Mouse (Mus musculus): ENCODE results near the gene Fads2. TPM values are rescaled to one million over a fixed set of nuclear protein-coding genes. Genes with fewer than 3 reads are reported as not detected.
A peak's percentile ranks its signal among the peaks of the same experiment; 100 is the strongest.

Fads2 gene
- polyA plus RNA-seq, 1 experiment from 2014 or later = 207 TPM

DNA sequence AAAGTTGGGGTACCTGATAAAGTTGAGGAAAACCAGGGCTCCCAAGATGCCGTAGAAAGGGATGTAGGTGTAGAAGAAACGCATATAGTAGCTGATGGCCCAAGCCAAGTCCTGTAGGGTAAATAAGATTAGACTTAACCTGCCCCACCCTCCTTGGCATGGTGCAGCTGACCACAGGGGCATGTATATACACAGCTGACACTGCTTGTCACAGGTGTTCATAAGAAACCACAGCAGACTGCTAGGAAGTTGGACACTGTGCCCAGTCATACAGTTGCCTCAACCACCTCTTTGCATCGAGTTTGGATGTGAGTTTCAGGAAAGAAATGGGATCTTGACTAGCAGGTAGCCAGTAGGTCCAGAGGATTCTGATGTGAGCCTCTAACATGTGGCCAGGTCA lies 35.0 kb downstream of the Fads2 start:
- 95% methylated on average over 3 of the region's 3 CpGs for WGBS
- Histone ChIP-seq H3K9me3 (no peaks in the 10 kb centered on the region), H3K4me3 (no peak overlapping the region), H3K27ac (no peak overlapping the region), H3K36me3 (peaks cover 100% of the 10 kb centered on the region), H3K4me1 (replicated peaks) (no peaks in the 10 kb centered on the region), H3K27me3 (ENCODE audit: insufficient read depth, poor library complexity, severe bottlenecking) (no peaks in the 10 kb centered on the region)
- DNase-seq (ENCODE audit: low spot score) = no peak

DNA sequence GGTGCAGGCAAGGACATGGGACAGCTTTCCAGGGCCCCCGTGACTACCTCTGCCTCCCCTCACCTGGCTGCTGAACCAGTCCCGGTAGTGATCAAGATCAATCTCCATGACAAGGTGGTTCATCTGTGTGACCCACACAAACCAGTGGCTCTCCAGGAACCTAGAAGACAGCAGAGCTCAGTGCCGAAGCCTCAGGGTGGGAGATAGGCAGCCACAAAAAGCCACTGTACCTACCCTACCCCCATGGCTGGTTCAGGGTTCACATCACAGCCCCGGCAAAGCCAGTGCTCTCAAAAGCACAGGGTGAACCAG lies 35.4 kb downstream of the Fads2 start:
- DNase-seq (ENCODE audit: low spot score) = no peak

DNA sequence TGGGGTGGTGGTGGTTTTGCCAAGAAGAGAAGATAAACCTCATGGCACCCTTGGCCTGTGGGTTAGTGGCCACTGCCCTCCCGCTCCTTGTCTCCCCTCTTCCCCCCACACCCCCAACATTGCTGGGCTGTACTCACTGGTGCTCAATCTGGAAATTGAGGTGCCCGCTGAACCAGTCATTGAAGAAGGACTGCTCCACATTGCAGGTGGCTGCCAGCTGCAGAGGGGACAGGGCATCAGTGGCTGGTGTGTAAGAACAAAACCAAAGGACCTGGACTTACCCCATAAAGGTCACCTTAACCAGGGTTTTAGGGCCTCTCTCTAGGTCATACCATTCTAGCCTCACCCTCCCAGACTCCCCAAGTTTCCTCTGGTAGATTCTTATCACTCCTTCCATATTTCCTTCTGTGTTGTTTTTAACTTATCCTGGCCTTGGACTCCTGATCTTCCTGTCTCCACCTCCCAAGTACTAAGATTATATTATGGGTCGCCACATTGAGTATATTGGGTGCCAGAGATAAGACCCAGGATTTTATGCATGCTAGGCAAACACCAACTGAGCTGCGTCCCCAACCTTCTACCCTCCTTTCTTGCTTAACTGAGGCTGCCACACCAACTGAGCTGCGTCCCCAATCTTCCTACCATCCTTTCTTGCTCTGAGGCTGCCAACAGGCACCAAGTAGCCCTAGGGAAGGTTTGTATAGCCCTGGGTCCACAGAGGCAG lies 35.9 kb downstream of the Fads2 start:
- H3K4me1 ChIP-seq (replicated peaks) = peaks cover 8% of the 10 kb centered on the region
- no peaks in the 10 kb centered on the region for H3K27me3 ChIP-seq (ENCODE audit: insufficient read depth, poor library complexity, severe bottlenecking)
- WGBS = 91% methylated on average over 5 of the region's 5 CpGs
- no peaks in the 10 kb centered on the region for H3K9me3 ChIP-seq
- peaks cover 100% of the 10 kb centered on the region for H3K36me3 ChIP-seq
- DNase-seq (ENCODE audit: low spot score) = no peak
- no peak overlapping the region for H3K27ac ChIP-seq
- no peak overlapping the region for H3K4me3 ChIP-seq

More for the DNA sequence above, 35.4 kb downstream of the Fads2 start:
- no peak overlapping the region for H3K27ac ChIP-seq
- WGBS = 94% methylated on average over 4 of the region's 4 CpGs
- H3K4me3 ChIP-seq = no peak overlapping the region
- H3K36me3 ChIP-seq = peaks cover 100% of the 10 kb centered on the region
- peaks cover 3% of the 10 kb centered on the region for H3K4me1 ChIP-seq (replicated peaks)
- H3K27me3 ChIP-seq (ENCODE audit: insufficient read depth, poor library complexity, severe bottlenecking) = no peaks in the 10 kb centered on the region
- H3K9me3 ChIP-seq = no peaks in the 10 kb centered on the region

DNA sequence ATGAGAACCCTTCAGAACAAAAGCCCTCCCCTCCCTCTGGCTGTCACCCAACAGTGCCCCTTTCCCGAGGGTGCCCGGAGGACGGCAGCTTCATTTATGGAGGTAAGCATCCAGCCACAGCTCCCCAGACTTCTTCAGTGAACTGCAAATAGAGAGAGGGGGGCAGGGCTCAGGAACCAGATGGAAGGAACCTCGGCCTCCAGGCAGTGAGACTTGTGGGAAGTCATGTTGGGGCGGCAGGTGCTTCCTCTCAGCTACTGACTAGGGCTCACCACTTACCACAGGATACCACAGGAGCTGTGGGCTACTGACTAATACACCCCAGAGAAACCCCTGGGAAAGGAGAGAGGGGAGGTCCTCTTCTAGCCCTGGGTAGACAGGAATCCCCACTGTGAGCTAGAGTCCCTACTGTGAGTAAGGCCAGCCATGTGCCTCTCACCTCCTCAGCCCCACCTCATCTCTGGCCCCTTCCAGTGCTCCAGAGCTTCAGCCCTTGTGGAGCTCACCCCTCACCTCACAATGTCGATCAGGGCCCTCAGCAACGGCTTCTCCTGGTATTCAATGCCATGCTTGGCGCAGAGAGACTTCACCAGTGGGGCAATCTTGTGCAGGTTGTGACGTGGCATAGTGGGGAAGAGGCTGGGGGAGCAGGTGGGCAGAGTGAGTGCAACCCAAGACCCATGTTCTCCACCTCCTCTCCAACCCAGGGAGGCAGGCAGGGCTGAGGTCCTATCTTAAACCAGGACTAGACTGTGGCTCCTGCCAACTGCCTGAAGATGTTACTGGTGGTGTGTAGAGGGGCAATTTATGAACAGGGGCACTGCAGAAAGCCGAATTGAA lies 37.2 kb downstream of the Fads2 start:
- no peaks in the 10 kb centered on the region for H3K9me3 ChIP-seq
- peaks cover 90% of the 10 kb centered on the region for H3K36me3 ChIP-seq
- no peak overlapping the region for H3K4me3 ChIP-seq
- H3K4me1 ChIP-seq (replicated peaks) = peaks cover 15% of the 10 kb centered on the region
- no peak for DNase-seq (ENCODE audit: low spot score)
- no peaks in the 10 kb centered on the region for H3K27me3 ChIP-seq (ENCODE audit: insufficient read depth, poor library complexity, severe bottlenecking)
- WGBS = 91% methylated on average over 10 of the region's 10 CpGs
- no peak overlapping the region for H3K27ac ChIP-seq

DNA sequence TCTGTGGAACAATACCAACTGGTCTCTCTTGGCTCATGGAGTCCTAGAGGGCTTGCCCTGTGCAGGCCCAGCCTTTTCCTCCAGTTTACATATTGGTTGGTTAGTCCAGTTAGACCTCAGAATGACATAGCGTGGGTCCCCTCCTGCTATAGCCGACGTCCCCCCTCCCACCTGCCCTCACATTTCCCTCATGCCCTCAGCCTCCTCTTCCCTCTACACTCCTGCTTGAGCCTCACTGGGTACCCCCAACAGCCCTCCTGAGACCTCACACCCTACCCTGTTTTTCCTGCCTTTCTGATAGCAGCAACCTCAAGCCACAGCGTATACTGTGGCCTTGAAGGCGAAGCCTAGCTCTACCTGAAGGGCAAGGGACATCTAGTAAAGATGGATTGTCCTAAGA lies 38.7 kb downstream of the Fads2 start:
- peaks cover 80% of the 10 kb centered on the region for H3K36me3 ChIP-seq
- H3K9me3 ChIP-seq = no peaks in the 10 kb centered on the region
- H3K27ac ChIP-seq = no peak overlapping the region
- DNase-seq (ENCODE audit: low spot score) = no peak
- no peak overlapping the region for H3K4me3 ChIP-seq
- 93% methylated on average over 5 of the region's 5 CpGs for WGBS
- no peaks in the 10 kb centered on the region for H3K27me3 ChIP-seq (ENCODE audit: insufficient read depth, poor library complexity, severe bottlenecking)
- peaks cover 15% of the 10 kb centered on the region for H3K4me1 ChIP-seq (replicated peaks)

DNA sequence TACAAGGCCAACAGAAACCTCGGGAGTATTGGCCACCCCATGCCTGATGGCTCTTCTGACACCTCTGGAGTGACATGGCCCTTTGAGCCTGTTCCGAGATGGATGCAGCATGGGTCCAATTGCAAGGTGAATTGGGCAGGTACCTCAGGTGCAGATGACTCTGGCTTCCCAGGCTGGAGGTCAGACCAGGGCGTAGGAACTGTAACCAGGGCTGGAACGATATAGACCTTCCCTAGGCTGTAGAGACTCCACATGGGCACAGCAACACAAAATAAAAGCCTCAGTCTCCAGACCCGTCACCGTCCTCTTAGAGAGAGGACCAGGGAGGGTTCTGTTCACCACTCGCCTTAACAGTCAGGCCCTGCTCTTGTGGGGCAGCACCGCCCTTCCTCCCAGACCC lies 39.3 kb downstream of the Fads2 start:
- Histone ChIP-seq H3K4me3 (no peak overlapping the region), H3K27me3 (ENCODE audit: insufficient read depth, poor library complexity, severe bottlenecking) (no peaks in the 10 kb centered on the region), H3K36me3 (peaks cover 80% of the 10 kb centered on the region), H3K9me3 (no peaks in the 10 kb centered on the region), H3K4me1 (replicated peaks) (peaks cover 15% of the 10 kb centered on the region), H3K27ac (no peak overlapping the region)
- 92% methylated on average over 8 of the region's 8 CpGs for WGBS
- no peak for DNase-seq (ENCODE audit: low spot score)

DNA sequence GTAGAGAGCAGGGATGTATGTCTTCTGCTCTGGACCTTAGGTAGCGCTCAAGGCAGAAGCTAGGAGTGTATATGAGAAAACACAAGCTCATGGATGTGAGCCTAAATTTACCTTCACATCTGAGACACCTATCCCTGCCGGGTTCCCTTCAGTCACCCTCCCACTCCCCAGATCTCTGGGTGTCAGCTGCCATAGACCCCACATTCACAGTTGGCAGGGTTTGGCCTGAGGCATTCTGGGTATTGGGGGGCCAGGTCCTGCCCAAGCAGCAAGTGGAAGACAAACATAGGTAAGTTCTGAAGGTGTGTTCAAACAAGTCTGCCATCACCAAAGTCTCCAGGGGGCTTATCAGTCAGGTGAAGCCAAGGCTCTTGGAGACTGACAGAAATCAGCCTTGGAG lies 39.9 kb downstream of the Fads2 start:
- H3K9me3 ChIP-seq = no peaks in the 10 kb centered on the region
- WGBS = 91% methylated on average over 2 of the region's 2 CpGs
- H3K27ac ChIP-seq = no peak overlapping the region
- DNase-seq (ENCODE audit: low spot score) = no peak
- no peaks in the 10 kb centered on the region for H3K27me3 ChIP-seq (ENCODE audit: insufficient read depth, poor library complexity, severe bottlenecking)
- peaks cover 15% of the 10 kb centered on the region for H3K4me1 ChIP-seq (replicated peaks)
- peaks cover 74% of the 10 kb centered on the region for H3K36me3 ChIP-seq
- H3K4me3 ChIP-seq = no peak overlapping the region

DNA sequence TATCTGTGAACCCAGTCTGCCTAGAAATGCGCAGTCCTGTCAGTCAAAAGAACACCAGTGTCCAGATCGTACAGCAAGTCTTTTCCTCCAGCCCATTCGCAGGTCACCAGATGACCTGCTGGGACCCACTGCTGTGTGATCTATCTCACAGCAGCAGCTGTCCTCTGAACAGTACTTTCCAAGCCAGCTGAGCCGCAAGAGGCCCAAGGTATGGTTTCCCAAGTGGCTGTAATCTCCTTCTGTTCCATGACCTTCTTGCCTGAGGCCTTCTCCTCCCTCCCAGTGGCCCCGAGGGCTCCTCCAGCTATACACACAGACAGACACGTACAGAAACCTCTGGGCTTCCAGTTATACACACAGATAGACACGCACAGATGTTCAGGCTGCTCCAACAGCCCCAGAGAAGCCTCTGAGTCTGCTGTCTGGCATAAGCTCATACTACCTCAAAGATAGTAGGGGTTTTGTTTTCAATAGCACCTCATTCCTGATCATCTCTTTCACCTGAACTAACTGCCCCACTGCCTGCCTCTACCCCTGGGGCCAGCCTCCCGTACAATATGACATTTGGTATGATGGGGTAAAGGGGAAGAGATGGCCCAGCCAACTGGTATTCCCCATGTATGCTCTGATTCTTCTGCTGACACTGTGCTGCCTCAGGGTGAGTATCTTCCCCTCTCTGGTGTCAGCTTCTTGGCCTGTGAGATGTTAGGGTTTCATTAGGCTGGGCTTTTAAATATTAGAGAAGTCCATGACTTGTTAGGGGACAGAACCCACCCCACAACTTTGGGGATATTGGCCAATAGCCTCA lies 40.6 kb downstream of the Fads2 start:
- DNase-seq (ENCODE audit: low spot score) = peak; percentile 19
- Histone ChIP-seq H3K27me3 (ENCODE audit: insufficient read depth, poor library complexity, severe bottlenecking) (no peaks in the 10 kb centered on the region), H3K9me3 (no peaks in the 10 kb centered on the region), H3K4me1 (replicated peaks) (peaks cover 15% of the 10 kb centered on the region), H3K36me3 (peaks cover 71% of the 10 kb centered on the region), H3K4me3 (no peak overlapping the region), H3K27ac (peak overlapping the region; percentile 45)
- 57% methylated on average over 8 of the region's 8 CpGs for WGBS

DNA sequence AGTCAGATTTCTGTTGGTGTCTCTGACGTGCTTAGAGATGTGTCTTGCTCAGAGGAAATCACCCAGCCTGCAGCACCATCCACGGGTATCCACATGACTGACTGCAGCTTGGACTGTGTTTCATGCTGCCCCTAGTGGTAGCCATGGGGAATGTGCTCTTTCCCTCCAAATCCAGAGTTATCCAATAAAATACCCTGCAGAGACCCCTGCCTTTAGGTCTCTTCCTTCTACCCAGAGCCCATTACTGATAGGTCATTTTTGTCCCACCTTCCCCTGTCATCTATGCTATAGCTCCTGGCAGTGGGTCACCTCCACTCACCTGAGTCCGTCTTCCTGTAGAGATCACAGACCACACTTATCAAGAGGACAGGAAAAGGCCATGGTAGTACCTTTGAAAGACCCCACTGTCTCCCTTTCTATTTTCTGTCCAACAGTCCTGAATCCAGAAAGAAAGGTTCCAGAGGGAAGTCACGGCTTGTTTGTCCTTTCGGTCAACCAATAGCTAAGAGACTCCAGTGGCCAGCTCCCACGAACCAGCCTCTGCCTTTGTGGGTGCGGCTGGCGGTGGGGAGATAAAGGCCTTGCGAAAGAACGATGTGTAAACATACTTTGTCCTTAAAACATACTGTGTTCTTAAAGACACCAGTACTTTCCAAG lies 41.5 kb downstream of the Fads2 start:
- Histone ChIP-seq H3K4me3 (no peak overlapping the region), H3K27ac (no peak overlapping the region)

DNA sequence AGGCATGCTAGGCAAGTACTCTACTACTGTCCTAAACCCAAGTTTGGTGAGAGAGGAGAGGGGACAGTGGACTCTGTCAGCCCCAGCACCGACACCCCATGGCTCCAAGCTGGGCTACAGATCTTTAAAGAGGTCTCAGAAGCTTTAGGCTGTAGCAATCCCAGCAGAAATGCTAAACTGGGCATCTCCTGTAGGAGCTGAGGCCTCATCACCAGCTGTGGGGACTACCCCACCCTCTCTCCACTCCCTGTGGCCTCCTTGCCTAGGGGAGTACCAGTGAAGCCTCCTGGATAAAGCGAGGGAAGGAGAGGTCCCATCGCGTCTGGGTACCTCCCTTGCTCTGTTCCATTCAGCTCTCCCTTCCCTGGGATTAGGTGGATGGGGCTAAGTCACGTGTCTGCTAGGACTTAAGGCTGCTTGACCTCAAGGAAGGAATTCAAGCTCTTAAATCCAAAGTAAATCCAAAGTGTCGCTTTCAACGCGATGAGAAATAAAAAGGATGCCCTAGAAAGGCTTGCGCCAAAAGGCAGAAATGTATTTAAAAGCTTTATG lies 42.6 kb downstream of the Fads2 start:
- WGBS = 64% methylated on average over 9 of the region's 9 CpGs
- Histone ChIP-seq H3K4me3 (no peak overlapping the region), H3K27ac (no peak overlapping the region; the same call in 1 of the 2 replicates), H3K27me3 (ENCODE audit: insufficient read depth, poor library complexity, severe bottlenecking) (no peaks in the 10 kb centered on the region), H3K4me1 (replicated peaks) (peaks cover 15% of the 10 kb centered on the region), H3K9me3 (no peaks in the 10 kb centered on the region), H3K36me3 (peaks cover 51% of the 10 kb centered on the region)
- DNase-seq (ENCODE audit: low spot score) = no peak

More for the DNA sequence above, 41.5 kb downstream of the Fads2 start:
- Histone ChIP-seq H3K27me3 (ENCODE audit: insufficient read depth, poor library complexity, severe bottlenecking) (no peaks in the 10 kb centered on the region), H3K4me1 (replicated peaks) (peaks cover 15% of the 10 kb centered on the region), H3K36me3 (peaks cover 62% of the 10 kb centered on the region), H3K9me3 (no peaks in the 10 kb centered on the region)
- WGBS = 65% methylated on average over 10 of the region's 10 CpGs
- DNase-seq (ENCODE audit: low spot score) = peak; percentile 46

DNA sequence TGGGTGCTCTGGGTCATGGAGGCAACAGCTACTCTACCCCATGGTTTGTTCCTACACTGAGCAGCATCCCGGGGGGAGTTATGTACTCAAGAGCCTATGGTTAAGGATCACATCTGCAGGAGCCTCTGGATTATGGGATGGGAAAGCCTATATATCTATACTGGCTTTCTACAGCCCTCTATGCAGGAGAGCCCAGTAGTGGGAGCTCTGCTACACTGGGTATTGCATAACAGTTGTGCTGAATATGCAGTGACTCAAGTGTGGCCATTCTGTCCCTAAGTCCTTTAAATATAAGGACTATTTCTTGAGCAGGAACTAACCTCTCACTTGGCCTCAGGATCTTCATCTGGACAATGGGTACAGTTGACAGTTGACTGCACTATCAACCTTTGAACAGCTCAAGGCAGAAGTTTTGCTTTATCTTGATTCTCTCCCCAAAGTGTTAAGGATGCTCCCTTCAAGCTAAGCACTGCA lies 43.2 kb downstream of the Fads2 start:
- Histone ChIP-seq H3K9me3 (no peaks in the 10 kb centered on the region), H3K36me3 (peaks cover 45% of the 10 kb centered on the region), H3K27me3 (ENCODE audit: insufficient read depth, poor library complexity, severe bottlenecking) (no peaks in the 10 kb centered on the region), H3K4me1 (replicated peaks) (peaks cover 15% of the 10 kb centered on the region), H3K4me3 (no peak overlapping the region), H3K27ac (no peak overlapping the region)
- no peak for DNase-seq (ENCODE audit: low spot score)
- 87% methylated on average over 1 of the region's 1 CpGs for WGBS

Data from hindbrain, embryonic 10.5 days (tissue).